Mouse (Mus musculus): ENCODE results near the gene 1700016D06Rik. TPM values are rescaled to one million over a fixed set of nuclear protein-coding genes. Genes with fewer than 3 reads are reported as not detected.

Gene 1700016D06Rik
- total and polyA plus RNA-seq, 3 experiments: not detected

DNA sequence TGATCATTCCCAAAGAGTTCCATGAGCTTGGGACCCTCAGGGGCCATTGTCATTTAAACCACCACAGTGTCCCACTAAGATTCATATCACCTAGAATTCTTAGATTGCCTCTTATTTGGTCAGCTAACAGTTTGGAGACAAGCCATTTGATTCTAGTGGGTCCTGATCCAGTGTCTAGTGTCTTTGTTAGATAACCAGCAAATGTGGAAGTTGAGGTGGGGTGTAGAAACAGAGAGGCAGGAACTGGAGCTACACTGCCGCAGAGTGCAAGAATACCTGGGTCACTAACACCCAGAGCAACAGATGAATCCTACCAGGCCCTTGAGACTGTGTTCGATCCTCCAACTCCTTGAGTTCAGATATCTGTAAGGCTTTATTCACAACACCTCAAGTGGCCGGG lies 4.7 kb downstream of the 1700016D06Rik start:
- H3K36me3 ChIP-seq (ENCODE audit: control insufficient read depth in 1 of 2, insufficient read depth in 2 of 2, low read length in 2 of 2): peaks cover 0 to 8% of the 10 kb centered on the region in 2 experiments; a peak in 2 of 4 replicates
- H3K79me2 ChIP-seq (ENCODE audit: control insufficient read depth, insufficient read depth, low read length, poor library complexity): no peaks in the 10 kb centered on the region
- no peak overlapping the region for H3K9ac ChIP-seq (ENCODE audit: control insufficient read depth, low read depth, low read length, poor library complexity, severe bottlenecking)
- no peaks in the 10 kb centered on the region for H3K27me3 ChIP-seq (ENCODE audit: control insufficient read depth in 1 of 2, insufficient read depth in 2 of 2, low read length in 2 of 2)
- DNase-seq (ENCODE audit: low read depth, low spot score): peak; percentile 59
- H3K4me3 ChIP-seq (ENCODE audit: control insufficient read depth in 1 of 2, insufficient read depth in 1 of 2, low read depth in 2 of 2, low read length in 2 of 2): no peak overlapping the region
- peaks cover 0 to 20% of the 10 kb centered on the region in 2 experiments; a peak in 3 of 4 replicates for H3K4me1 ChIP-seq (ENCODE audit: control insufficient read depth in 1 of 2, insufficient read depth in 2 of 2, low read length in 2 of 2)
- H3K9me3 ChIP-seq (replicated peaks; ENCODE audit: insufficient read depth, low read length): no peaks in the 10 kb centered on the region
- no peak overlapping the region for H3K27ac ChIP-seq (ENCODE audit: control insufficient read depth, low read depth, low read length)
- TF ChIP-seq ZKSCAN1 (IDR thresholded peaks at IDR 0.05; ENCODE audit: low read depth, low read length) (no peak), MYB (IDR thresholded peaks at IDR 0.05; ENCODE audit: low read depth, low read length) (no peak), NELFE (IDR thresholded peaks at IDR 0.05; ENCODE audit: low read depth, low read length) (no peak), NRF1 (IDR thresholded peaks at IDR 0.05; ENCODE audit: insufficient read depth, low read depth, low read length, poor library complexity, severe bottlenecking) (no peak), MEF2A (IDR thresholded peaks at IDR 0.05; ENCODE audit: extremely low read depth, insufficient replicate concordance, low read depth, low read length, poor library complexity, severe bottlenecking) (no peak), CHD1 (IDR thresholded peaks at IDR 0.05; ENCODE audit: low read depth, low read length) (no peak), MYC (IDR thresholded peaks at IDR 0.05; ENCODE audit: low read depth, low read length) (no peak), TCF12 (IDR thresholded peaks at IDR 0.05; ENCODE audit: low read depth, low read length) (peak; percentile 51; the same call in 1 of the 2 replicates), TBP (IDR thresholded peaks at IDR 0.05; ENCODE audit: low read depth, low read length) (no peak), MXI1 (IDR thresholded peaks at IDR 0.05; ENCODE audit: low read depth, low read length) (no peak), ZC3H11A (IDR thresholded peaks at IDR 0.05; ENCODE audit: low read depth, low read length) (no peak), EP300 (IDR thresholded peaks at IDR 0.05; ENCODE audit: low read depth in 1 of 2, low read length in 2 of 2) (0 out of 4 replicates have a peak, but pooled peaks of 1 of the 2 experiments have one; percentile 18)

DNA sequence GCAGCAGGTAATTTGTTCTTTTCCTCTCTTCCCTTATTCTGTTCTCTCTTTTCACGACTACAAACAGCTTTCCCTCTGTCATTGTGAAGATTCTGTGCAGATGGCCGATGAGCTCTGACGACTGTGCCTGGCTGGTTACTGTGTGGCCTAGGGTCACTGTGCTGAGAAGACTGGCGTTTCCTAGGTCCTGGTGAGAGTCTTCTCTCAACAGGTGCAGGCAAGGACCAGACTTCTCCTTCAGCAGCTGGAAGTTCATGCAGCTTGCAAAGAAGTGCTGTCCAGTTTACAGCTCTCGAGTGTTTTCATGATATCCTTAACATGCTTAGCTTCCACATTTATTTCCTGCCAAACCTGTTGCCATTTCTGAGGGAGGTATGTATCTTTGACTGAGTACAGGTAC lies 6.9 kb downstream of the 1700016D06Rik start:
- Histone ChIP-seq H3K4me1 (ENCODE audit: control insufficient read depth in 1 of 2, insufficient read depth in 2 of 2, low read length in 2 of 2) (peaks cover 0 to 18% of the 10 kb centered on the region in 2 experiments; a peak in 2 of 4 replicates), H3K9ac (ENCODE audit: control insufficient read depth, low read depth, low read length, poor library complexity, severe bottlenecking) (no peak overlapping the region), H3K9me3 (replicated peaks; ENCODE audit: insufficient read depth, low read length) (no peaks in the 10 kb centered on the region), H3K36me3 (ENCODE audit: control insufficient read depth in 1 of 2, insufficient read depth in 2 of 2, low read length in 2 of 2) (peaks cover 0 to 8% of the 10 kb centered on the region in 2 experiments; a peak in 2 of 4 replicates), H3K27me3 (ENCODE audit: control insufficient read depth in 1 of 2, insufficient read depth in 2 of 2, low read length in 2 of 2) (no peaks in the 10 kb centered on the region; a peak in 1 of 4 replicates), H3K4me3 (ENCODE audit: control insufficient read depth in 1 of 2, insufficient read depth in 1 of 2, low read depth in 2 of 2, low read length in 2 of 2) (no peak overlapping the region), H3K79me2 (ENCODE audit: control insufficient read depth, insufficient read depth, low read length, poor library complexity) (no peaks in the 10 kb centered on the region), H3K27ac (ENCODE audit: control insufficient read depth, low read depth, low read length) (no peak overlapping the region)
- TF ChIP-seq NRF1 (IDR thresholded peaks at IDR 0.05; ENCODE audit: insufficient read depth, low read depth, low read length, poor library complexity, severe bottlenecking) (no peak), GABPA (IDR thresholded peaks at IDR 0.05; ENCODE audit: low read depth, low read length) (no peak), NELFE (IDR thresholded peaks at IDR 0.05; ENCODE audit: low read depth, low read length) (no peak), SIN3A (IDR thresholded peaks at IDR 0.05; ENCODE audit: low read length) (no peak), POLR2A (IDR thresholded peaks at IDR 0.05; ENCODE audit: control insufficient read depth in 1 of 2, insufficient read depth in 1 of 2, low read depth in 1 of 2, low read length in 2 of 2, poor library complexity in 1 of 2) (no peak), RAD21 (IDR thresholded peaks at IDR 0.05; ENCODE audit: low read depth, low read length) (no peak), CHD2 (IDR thresholded peaks at IDR 0.05; ENCODE audit: low read length) (no peak), ZNF384 (IDR thresholded peaks at IDR 0.05; ENCODE audit: low read depth, low read length) (no peak), EP300 (IDR thresholded peaks at IDR 0.05; ENCODE audit: low read depth in 1 of 2, low read length in 2 of 2) (no peak), GATA1 (IDR thresholded peaks at IDR 0.05; ENCODE audit: low read depth, low read length) (no peak), MAFK (IDR thresholded peaks at IDR 0.05; ENCODE audit: borderline replicate concordance, low read depth, low read length) (no peak), MYB (IDR thresholded peaks at IDR 0.05; ENCODE audit: low read depth, low read length) (no peak), KAT2A (conservative IDR thresholded peaks at IDR 0.05; ENCODE audit: low read depth, low read length) (no peak), TBP (IDR thresholded peaks at IDR 0.05; ENCODE audit: low read depth, low read length) (no peak), RCOR1 (IDR thresholded peaks at IDR 0.05; ENCODE audit: low read depth, low read length) (no peak), USF2 (IDR thresholded peaks at IDR 0.05; ENCODE audit: borderline replicate concordance in 1 of 2, insufficient read depth in 1 of 2, low read depth in 1 of 2, low read length in 2 of 2) (no peak), TCF12 (IDR thresholded peaks at IDR 0.05; ENCODE audit: low read depth, low read length) (no peak), MYC (IDR thresholded peaks at IDR 0.05; ENCODE audit: low read depth, low read length) (no peak), CTCF (IDR thresholded peaks at IDR 0.05 in 2 of 3, conservative IDR thresholded peaks at IDR 0.05 in 1 of 3; ENCODE audit: control insufficient read depth in 1 of 3, insufficient read depth in 1 of 3, low read depth in 2 of 3, low read length in 3 of 3, poor library complexity in 1 of 3, severe bottlenecking in 1 of 3) (no peak)
- DNase-seq (ENCODE audit: low read depth, low spot score): no peak

All from MEL (cell line).